Mouse (Mus musculus) hematopoietic stem cell, adult 5-6 weeks (primary cell): ENCODE data around the gene Gnpat. TPM values are rescaled to one million over a fixed set of nuclear protein-coding genes. Genes with fewer than 3 reads are reported as not detected.

Experiments
- ATAC-seq, 2 experiments: fragments of 125-278 bp in 1 of 2; replicated peaks in 1 of 2; 2 replicates each; pipeline ENCODE4 v1.8.0; 2016 to 2017; ENCODE audit warnings: inconsistent platforms in 2 of 2, mild to moderate bottlenecking in 2 of 2, moderate number of reproducible peaks in 2 of 2, low read depth in 1 of 2, moderate TSS enrichment in 1 of 2; ENCODE audit not compliant: low FRiP score in 2 of 2, poor library complexity in 2 of 2, severe bottlenecking in 2 of 2, insufficient read depth in 1 of 2, low TSS enrichment in 1 of 2
- total RNA-seq: library from RNA; stranded (forward); fragments of 172-1452, 232-1000 nt; gene quantifications from 2 replicates; pipeline ENCODE4 v1.2.3, GENCODE M21; 2017

The Gnpat gene
- total RNA-seq, 1 experiment from 2014 or later = 93.0 TPM

- peak in 1 of 2 experiments; percentile 32; a peak in 1 of 4 replicates for ATAC-seq
Observed at GRCm38 (mm10) chr8:124878946-124879526, 16.2 kb downstream of the Gnpat start.

- no peak for ATAC-seq
Observed at GRCm38 (mm10) chr8:124888385-124888784, 25.6 kb downstream of the Gnpat start.

- ATAC-seq = no peak
Observed at GRCm38 (mm10) chr8:124892596-124892995, 29.8 kb downstream of the Gnpat start.

- no peak for ATAC-seq
Observed at GRCm38 (mm10) chr8:124896010-124896631, 33.3 kb downstream of the Gnpat start.

- peak; percentile 48 to 58 for ATAC-seq
Observed at GRCm38 (mm10) chr8:124896632-124897385, 34.0 kb downstream of the Gnpat start.

GRCm38 (mm10) chr8:124897386-124898250 is 34.8 kb downstream of the Gnpat start, which contains the start of the genes Exoc8 and Sprtn:
Gene Exoc8 (minus strand): TSS chr8:124897705.
Gene Sprtn (plus strand): TSS chr8:124897886.
- ATAC-seq = peak; percentile 72 to 80

- no peak for ATAC-seq
Observed at GRCm38 (mm10) chr8:124898251-124898905, 35.5 kb downstream of the Gnpat start.

GRCm38 (mm10) chr8:124903198-124903597 is 40.4 kb downstream of the Gnpat start:
- no peak for ATAC-seq

- no peak for ATAC-seq
Observed at GRCm38 (mm10) chr8:124905482-124905881, 42.6 kb downstream of the Gnpat start.

GRCm38 (mm10) chr8:124909936-124910335 is 47.1 kb downstream of the Gnpat start:
- no peak for ATAC-seq

GRCm38 (mm10) chr8:124910349-124910748 is 47.5 kb downstream of the Gnpat start:
- no peak for ATAC-seq

- peak in 1 of 2 experiments; percentile 23; a peak in 1 of 4 replicates for ATAC-seq
Observed at GRCm38 (mm10) chr8:124911938-124912872, 49.4 kb downstream of the Gnpat start.

GRCm38 (mm10) chr8:124914061-124914460 is 51.2 kb downstream of the Gnpat start:
- no peak for ATAC-seq

- ATAC-seq = no peak
Observed at GRCm38 (mm10) chr8:124917741-124918484, 55.1 kb downstream of the Gnpat start.
